Mouse (Mus musculus): Measurements from ENCODE around the gene Mgp.

The Mgp gene

DNA sequence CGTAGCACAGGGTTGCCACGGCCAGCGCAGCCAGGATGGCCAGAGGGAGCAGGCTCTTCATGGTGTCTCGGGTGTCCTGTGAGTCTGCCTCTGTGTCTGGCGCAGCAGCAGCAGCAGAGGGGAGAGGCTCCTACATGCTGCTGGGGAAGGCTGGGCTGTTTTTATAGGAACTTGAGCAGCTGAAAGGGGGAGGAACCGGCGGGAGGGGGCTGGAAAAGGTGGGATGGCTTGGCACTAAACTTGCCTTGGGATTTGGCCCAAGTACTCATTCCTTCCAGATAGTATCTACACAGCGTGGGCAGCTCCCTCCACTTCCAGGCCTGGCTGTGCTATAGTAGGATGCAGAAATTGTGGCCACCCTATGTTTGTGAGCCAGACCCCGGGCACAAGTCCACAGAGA is at the start of gene Mgp:
TSS of gene Mgp (minus strand) at position 154 of the 400 bp plus-strand sequence.
- DNase-seq = peak; percentile 98

DNA sequence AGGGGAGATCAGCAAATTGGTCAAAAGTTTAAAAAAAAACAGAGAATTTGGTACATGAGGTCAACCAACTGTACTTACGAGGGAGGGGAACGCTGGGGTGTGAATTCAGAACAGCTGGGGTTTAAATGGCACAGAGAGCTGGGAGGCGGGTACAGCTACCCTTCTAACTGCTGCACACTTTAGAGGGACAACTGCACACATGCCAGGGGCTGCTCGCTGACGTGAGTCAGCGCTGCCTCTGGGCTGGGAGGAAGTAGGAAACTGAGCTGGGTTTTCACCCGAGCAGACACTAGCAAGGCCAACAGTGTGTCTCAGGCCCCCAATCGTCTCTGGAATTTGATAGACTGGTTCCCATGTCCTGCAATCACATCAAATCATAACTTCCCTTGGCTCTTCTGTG is 49.4 kb upstream of the Mgp start:
- peak; percentile 68 for DNase-seq

DNA sequence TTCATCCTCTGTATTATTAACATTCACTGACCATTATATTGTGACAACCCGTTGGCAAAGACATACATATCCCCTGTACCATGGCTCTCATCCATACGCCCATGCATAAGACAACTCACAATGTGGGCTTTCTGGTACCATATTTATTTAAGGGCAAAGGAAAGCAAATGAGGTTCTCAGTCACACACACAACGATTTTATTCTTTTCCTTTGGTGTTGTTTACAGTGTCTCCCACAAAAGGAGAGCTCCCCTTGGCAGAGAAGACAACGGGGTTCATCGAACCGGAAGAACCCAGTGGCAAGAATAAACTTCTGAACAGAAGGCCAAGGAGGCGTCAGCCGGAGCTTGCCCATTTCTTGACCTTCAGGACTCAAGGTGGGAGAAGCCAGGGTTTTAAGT is 47.9 kb upstream of the Mgp start, which contains the start of gene Pde6h:
TSS of gene Pde6h (plus strand) at position 301 of the 400 bp plus-strand sequence.
- no peak for DNase-seq

DNA sequence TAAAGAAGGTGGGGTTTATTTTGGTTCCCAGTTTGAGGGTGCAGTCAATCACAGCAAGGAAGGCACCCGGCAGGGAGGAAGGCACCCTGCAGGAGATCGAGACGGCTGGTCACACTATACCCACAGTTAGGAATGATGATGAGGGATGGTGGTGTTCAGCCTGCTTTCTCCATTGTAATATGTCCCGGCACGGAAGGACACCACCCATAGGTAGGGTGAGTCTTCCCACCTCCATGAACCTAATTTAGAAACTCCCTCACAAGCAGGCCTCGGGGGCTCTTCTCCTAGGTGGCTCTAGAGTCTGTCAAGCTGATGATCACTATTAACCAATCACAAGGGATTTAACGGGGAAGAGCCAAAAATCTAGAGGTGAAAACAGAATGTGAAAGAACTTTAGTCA is 47.2 kb upstream of the Mgp start:
- peak; percentile 90 for DNase-seq

DNA sequence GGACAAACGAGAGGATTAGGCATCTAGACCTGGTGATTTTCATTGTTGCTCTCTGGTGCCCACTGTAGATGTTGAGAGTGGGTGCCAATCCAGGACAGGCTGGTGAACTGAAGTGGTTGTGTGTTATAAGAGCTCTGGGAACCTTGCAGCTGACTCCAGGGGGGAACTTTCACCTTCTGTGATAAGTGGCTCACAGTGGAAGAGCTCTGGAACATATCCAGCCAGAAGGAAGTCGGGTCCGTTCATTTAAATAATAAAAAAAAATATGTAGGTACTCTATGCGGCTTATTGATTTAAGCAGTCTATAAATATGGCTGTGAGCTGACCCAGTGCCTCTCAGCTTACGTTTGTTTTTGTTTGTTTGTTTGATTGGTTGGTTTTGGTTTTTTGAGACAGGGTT is 46.5 kb upstream of the Mgp start, which contains the start of gene Erp27:
TSS of gene Erp27 (minus strand) at position 101 of the 400 bp plus-strand sequence.
- DNase-seq = no peak

DNA sequence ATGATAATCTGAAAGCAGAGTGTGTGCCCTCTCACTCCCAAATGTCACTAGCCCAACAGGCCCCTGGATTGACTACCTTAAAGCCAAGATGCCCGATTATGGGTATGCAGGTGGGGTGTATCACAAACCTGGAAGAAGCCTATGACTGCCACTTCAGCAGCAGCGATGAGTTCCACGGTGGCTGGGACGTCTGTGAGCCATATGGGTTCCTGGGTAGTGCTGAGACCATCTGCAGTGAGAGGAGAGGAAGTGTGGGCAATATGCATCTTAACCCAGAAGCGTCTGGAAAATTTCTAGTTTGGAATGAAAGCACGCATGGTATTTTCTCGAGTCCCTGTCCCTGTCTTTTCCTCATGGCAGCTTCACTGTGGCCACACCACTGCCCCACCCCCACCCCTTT is 46.0 kb upstream of the Mgp start:
- DNase-seq = no peak

DNA sequence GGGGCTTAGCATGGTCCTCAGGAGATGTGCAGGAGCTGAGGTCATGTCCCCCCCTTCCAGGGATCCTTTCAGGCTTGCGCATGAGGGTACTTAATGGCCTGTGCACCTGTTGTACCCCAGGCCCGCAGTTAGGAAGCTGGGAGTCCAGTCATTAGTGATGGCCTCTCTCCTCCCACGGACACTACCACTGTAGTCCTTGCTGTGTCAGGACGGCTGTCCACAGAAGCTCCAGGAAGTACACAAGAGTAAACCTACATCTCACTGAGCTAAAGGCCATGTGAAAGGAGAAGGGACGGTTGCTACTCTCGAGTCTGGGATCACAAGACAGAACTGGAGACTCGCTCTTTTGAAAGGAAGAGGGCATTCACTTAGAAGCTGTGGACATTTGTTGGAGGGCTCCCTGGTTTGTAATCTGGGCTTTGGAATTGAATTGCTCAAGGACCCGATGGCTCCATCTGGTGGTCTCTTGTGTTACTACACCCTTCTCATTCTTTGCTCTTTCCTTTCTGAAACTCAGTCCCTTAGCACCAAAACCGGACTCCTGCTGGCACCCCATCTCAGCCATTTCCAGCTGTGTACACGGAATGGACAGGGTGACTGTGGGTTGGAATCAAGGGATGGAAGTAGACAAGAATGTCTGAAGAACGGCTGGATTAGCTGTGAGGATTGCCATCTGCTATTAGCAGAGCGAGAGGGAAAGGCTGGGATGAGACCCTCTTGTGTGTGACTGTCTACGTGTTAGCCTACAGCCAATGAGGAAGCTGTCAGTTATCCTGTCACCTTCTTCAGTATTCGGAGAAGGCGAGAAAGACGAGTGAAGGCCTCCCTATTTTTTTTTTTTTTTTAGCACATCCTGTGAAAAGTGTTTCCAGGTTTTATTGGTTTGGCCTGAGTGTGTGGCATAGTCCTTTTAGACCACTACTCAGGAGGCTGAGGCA is 45.0 kb upstream of the Mgp start:
- peak; percentile 96 for DNase-seq

DNA sequence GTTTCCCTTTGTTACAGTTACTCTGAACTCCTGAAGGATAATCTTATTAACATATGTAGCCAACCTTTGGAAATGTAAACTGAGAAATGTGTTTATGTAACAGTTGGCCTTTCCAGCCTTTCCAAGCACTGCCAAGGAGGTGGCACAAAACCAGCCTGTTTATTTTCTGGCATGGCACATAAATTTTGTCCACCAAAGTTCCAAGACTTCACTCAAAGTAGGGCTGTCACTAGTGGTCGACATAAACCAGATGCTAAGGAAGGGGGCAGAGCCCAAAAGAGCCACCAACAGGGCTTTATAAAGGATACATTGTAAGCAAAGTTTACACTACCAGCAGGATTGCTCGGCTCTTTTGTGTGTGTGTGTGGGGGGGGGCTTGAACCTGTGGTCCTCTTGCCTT is 42.3 kb upstream of the Mgp start:
- DNase-seq = no peak

DNA sequence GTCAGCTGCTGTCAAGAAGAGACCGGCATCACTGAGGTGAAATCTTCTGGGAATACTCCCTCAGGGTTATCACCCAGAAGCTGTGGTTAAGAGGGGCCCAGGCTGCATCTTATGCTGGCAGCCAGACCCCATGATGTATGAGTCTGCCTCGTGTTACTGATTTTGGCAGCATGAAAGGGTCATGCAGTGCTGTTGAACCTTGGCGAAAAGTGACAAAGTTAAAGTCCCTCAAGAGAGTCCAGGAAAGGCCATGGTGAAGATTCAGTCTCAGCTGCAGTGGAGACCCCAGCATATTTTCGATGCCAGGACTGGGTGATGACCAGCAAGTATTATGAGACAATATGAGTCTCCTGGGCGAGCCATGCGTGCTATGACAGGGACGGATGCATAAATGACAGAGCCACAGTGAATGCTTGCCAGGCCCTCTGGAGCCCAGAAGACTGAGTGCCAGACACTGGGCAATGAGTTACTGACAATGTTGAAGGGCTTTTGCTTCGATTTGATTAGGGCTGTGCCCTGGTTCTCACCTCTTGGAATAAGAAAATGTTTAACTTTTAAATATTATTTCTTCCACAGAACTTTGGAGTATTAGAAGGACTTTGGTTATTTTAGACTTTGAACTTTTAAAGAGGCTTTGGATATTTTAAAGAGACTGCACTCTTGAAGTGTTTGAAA is 40.2 kb upstream of the Mgp start:
- DNase-seq = peak; percentile 96

DNA sequence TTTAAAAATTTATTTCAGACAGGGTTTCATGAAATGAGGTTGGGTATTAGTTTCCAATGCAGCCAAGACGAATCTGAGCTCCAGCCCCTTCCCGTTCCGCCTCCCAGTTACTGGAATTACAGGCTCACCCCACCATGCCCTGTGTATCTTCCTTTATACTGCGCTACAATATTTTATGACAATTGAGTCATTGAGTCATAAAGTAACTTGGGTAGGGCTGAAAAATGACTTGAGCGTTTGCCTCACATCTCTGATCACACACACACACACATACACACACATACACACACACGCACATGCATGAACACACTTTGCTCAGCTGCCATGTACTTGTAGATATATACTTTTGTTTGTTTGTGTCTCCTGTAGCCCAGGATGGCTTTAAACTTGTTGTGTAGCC is 38.6 kb upstream of the Mgp start:
- peak; percentile 68 for DNase-seq

DNA sequence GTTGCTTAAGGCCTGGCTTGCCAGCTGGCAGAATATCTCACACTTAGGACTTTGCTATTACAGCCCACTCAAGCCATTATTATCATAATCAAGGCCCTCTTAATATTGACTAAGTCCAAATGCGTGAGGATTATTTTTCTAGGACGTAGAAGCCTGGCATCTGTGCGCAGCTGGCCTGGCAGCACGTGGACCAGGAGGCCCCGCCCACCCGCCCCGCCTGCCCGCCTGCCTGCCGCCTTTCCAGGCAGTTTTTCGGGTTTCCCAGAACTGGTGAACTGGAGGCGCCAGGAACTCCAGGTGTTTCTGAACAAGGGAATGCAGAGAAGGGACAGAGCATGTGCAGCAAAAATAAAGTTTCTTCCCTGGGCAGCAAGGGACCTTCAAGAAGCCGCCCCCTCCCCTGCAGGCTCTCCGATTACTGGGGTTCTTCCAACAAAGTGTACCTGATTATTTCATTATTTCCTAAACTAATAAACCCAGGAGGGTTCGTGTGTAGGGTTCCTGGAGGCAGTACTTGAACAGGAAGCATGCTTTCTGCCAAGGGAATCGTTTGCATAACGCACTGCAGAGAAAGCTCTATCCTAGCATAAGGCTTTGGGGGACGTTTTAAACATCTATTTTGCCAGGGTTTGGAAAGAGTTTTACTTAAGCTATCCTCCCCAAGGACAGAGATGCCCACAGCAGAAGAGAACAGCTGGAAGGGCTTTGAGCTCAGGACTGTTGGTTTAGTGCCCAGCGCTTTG is 37.9 kb upstream of the Mgp start:
- DNase-seq = peak; percentile 96

DNA sequence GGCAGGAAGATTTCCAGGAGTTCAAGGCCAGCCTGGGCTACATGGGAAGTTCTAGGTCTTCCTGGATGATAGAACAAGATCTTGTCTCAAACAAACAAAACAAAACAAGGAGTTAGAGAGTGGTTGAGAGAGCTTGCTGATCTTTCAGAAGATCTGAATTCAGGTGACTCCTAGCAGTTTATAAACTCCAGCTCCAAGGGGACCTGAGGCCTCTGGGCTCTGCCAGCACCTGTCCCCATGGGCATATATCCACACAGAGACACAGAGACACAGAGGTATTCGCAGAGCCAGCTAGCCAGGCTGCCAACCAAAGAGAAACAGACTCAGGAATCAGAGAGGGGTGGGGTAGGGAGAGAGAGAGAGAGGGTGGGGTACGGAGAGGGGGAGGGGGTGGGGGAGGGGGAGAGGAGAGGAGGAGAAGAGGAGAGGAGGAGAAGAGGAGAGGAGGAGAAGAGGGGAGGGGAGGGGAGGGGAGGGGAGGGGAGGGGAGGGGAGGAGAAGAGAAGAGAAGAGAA is 37.2 kb upstream of the Mgp start:
- peak; percentile 91 for DNase-seq

DNA sequence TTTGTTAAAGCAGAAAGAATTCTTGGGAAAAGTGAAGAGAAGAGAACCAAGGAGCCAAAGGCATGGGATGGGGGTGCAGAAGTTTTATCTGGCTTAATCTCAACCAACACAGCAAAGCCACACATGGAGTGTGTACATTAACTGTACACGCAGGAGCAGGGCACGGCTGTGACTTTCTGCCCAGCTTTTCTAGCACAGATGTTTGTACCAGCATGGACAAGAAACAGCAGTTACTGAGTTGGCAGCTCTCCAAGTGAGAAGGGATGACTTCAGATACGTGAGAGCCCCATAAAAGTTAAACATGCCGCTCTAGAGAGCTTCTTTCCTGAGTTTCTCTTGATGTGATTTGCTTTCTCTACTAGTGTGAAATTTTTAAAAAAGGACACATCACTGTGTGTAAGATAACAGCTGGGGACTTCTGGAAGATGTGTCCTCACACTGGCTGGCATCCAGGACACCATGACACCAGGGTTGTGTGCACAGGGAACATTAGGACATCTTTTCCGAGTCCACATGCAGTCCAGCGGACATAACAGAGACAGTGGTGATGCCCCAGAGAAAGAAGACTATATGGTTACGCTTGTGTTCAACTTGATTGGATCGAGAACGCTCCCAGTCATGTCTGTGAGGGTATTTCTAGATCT is 34.7 kb upstream of the Mgp start:
- peak; percentile 91 for DNase-seq

DNA sequence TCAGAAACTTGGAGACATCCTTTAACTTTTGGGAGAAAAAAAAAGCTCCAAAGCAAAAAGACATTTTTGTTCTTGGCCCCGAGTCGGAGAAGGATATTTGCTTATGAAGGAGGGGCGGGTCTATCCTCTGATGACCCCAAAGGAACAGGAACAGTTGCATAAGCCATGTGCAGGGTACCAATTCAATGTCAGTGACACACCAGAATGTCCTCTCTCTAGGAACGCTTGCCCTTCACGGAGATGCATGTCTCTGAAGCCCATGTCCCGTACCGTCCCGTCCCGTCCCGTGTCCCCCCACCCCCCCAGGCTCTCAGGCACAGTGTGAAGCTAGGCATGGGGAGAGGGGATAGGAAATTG is 31.3 kb upstream of the Mgp start:
- peak; percentile 98 for DNase-seq

DNA sequence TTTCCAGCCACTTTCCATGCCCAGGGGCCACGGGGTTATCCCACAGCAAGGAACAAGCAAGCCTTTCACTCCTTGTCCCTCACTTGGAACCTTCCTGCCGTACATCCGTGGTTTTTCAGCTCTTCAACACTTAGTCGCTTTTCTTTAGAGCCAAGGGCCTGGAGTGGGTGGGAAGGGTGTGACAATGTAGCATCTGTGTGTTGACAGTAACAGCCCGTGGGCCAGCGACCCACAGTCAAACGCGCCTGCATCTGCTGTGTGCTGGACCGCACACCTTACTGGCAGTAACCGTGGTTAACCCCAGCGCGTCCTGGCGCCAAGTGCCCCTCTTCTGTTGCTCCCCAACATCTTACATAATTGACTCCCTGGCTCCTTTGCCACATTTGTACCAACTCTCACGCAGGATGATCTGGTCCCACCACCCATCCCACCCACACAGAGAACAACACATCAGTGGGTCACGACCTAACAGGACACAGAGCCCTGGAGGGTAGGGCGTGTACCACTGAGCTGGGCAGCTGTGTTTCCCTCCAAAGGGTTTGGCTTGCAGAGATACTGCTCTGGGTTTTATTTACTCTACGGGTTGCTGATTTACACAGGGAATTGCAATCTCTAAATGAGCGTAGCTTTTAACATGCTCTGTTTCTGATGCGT is 30.8 kb upstream of the Mgp start:
- DNase-seq = peak; percentile 96

DNA sequence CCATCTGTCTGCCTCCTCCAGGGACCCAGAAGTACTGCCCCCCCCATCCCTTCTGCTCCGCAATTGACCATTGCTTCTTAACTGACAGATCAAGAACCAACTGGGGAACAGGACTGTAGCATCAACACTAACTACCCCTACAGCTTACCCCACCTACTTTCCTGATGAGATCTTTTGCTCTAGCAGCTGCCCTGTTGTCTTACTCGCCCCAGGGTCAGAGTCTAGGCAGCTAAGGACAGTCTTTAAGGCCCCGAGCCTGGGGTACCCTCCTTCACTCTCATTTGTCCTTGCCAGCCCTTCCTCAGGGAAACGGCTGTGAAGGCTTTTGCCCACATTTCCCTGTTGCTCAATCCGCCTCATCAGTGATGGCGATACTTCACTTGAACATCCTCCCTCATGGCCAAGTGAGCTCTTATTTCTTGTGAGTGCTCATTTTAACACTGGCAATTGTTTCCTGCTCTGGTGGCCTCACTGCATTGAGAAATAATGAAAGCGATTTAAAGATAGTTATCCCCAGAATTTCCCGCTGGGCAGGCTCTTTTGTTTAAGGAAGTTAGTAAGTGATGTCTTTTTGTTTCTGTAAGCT is 28.4 kb upstream of the Mgp start:
- DNase-seq = peak; percentile 83

DNA sequence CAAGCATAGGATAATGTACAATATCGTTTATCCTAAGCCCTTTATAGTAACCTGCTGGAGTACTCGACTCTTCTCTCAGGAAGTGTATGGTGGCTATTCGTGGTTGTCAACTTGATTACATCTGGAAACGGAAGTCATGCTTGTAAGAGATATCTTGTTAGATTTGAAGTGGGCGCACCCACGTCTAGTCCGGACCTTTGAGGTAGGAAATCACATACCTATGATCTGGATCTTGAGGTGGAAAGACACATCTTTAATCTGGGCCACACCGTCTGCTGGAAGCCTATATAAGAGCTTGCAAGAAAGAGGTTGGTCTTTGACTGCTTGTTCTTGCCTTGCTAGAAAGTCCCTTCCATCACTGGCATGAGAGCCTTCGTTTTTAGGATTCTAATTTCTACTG is 26.9 kb upstream of the Mgp start:
- no peak for DNase-seq

DNA sequence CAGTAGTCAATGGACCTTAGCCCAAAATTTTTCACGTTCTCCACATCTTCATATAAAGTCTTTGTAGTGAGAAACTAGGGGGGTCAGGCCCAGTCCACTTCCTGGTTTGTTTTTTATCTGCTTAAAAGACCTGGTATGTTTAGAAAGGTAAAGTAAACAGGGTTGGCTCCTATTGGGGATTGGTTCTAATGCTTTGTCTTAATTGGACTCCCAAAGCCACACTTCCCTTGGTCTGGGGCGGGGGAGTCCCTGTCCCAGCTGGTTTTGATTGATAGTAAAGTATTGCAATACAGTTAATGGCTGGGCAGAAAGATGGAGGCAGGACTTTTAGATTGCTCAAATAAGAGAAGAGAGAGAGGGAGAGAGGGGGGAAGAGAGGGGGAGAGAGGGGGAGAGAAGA is 25.4 kb upstream of the Mgp start:
- DNase-seq = peak; percentile 77

DNA sequence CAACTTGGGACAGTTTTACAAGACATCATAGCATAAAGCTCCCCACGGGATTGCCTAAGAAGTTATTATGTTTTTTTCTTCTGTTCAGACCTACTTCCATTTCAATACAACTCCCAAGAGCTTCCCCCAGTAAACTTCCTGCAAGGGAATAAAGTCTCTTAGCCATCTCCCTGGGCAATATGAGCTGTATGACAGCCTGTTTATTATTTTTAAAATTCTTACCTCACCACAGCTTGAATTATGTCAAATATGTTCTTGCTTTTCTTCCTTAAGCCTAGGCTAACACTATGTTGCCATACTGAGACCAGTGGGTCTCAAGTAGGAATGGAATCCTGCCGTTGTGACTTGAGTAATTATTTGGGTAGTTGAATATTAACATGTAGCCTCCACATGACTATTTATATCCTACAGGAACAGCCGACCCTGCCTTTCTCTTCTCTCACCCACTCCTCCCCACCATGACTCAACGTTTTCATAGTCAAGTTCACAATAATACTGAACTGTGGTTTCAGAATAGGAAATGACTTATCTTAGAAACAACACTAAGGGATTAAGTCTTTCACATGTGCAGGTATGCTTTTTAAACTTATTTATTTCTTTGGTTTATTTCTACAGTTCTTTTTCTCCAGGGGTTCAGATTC is 24.9 kb upstream of the Mgp start:
- peak; percentile 82 for DNase-seq

DNA sequence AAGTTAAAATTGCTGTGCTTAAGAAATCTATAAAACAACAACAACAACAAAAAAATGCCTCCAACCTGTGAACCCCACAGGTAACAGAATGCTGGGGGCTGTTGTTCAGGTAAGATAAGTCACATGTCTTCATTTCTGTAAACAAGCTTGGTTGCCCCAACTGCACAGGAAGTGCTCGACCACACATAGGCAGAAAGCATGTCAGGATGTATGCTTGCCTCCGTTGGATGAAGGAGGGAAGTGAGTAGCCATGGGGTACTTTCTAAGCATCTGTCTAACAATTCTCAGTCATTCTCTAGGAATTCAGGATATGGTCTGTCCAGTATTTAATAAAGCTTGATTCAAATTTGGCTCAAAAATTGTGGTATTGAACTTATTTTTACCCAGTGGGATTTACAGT is 23.3 kb upstream of the Mgp start:
- no peak for DNase-seq

DNA sequence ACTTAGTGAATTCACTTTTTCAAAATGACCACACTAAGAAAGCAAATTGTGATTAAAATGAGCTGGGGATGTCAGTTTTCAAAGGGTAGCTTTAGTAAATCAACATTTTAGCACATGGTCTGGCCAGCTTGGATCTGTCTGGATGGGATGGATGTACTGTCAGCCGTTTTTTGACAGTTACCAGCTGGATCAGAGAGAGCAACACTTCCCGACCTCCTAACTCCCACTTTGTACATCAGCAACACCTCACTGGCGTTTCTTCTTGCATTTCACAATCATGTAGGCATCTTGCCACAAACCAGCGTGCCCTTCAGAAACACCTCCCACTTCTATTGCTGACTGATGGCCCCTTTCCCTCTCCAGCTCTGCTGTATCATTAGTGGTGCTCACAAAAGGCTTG is 22.6 kb upstream of the Mgp start:
- peak; percentile 96 for DNase-seq

Data from heart, adult 11 months (tissue).